Mouse (Mus musculus) cerebral cortex, adult 2 months (tissue): ENCODE measurements around the gene Dlg2.

Experiments
- WGBS: fragments of 180-500 bp; shearing (Covaris S2); methylation state at CpG from one replicate; pipeline ENCODE4 v1.1.7; 2018; 5-methylcytosine and 5-hydroxymethylcytosine counted together

The Dlg2 gene

GRCm38 (mm10) chr7:91311177-91311576 is 834.7 kb downstream of the Dlg2 start:
- 52% methylated on average over 5 of the region's 5 CpGs for WGBS

- 45% methylated on average over 10 of the region's 10 CpGs for WGBS
Measured at GRCm38 (mm10) chr7:91369821-91370321, 893.4 kb downstream of the Dlg2 start.

- 45% methylated on average over 3 of the region's 3 CpGs for WGBS
Measured at GRCm38 (mm10) chr7:91382281-91382680, 905.8 kb downstream of the Dlg2 start.

- WGBS = 16% methylated on average over 1 of the region's 1 CpGs
Measured at GRCm38 (mm10) chr7:91383873-91384272, 907.4 kb downstream of the Dlg2 start.

GRCm38 (mm10) chr7:91389272-91389671 is 912.8 kb downstream of the Dlg2 start:
- WGBS = 46% methylated on average over 5 of the region's 5 CpGs

- WGBS = 58% methylated on average over 3 of the region's 3 CpGs
Measured at GRCm38 (mm10) chr7:91397827-91398226, 921.4 kb downstream of the Dlg2 start.

- WGBS = 29% methylated on average over 5 of the region's 5 CpGs
Measured at GRCm38 (mm10) chr7:91412109-91412508, 935.6 kb downstream of the Dlg2 start.

- WGBS = 54% methylated on average over 2 of the region's 2 CpGs
Measured at GRCm38 (mm10) chr7:91414150-91414549, 937.7 kb downstream of the Dlg2 start.

- 60% methylated on average over 2 of the region's 2 CpGs for WGBS
Measured at GRCm38 (mm10) chr7:91414749-91415148, 938.3 kb downstream of the Dlg2 start.

GRCm38 (mm10) chr7:91420215-91420614 is 943.7 kb downstream of the Dlg2 start:
- WGBS = 46% methylated on average over 4 of the region's 4 CpGs

GRCm38 (mm10) chr7:91423784-91424183 is 947.3 kb downstream of the Dlg2 start:
- 42% methylated on average over 4 of the region's 4 CpGs for WGBS

GRCm38 (mm10) chr7:91429712-91430275 is 953.3 kb downstream of the Dlg2 start:
- WGBS = 34% methylated on average over 5 of the region's 5 CpGs

GRCm38 (mm10) chr7:91431594-91432240 is 955.2 kb downstream of the Dlg2 start:
- 14% methylated on average over 11 of the region's 11 CpGs for WGBS

GRCm38 (mm10) chr7:91432563-91432962 is 956.1 kb downstream of the Dlg2 start:
- 87% methylated on average over 4 of the region's 4 CpGs for WGBS

GRCm38 (mm10) chr7:91434739-91435138 is 958.3 kb downstream of the Dlg2 start:
- 50% methylated on average over 5 of the region's 5 CpGs for WGBS

- WGBS = 48% methylated on average over 6 of the region's 6 CpGs
Measured at GRCm38 (mm10) chr7:91440326-91440725, 963.9 kb downstream of the Dlg2 start.

- 30% methylated on average over 11 of the region's 11 CpGs for WGBS
Measured at GRCm38 (mm10) chr7:91442447-91443376, 966.2 kb downstream of the Dlg2 start.

GRCm38 (mm10) chr7:91443377-91443714 is 966.9 kb downstream of the Dlg2 start:
- WGBS = 46% methylated on average over 5 of the region's 5 CpGs

GRCm38 (mm10) chr7:91443913-91444312 is 967.4 kb downstream of the Dlg2 start:
- 61% methylated on average over 3 of the region's 3 CpGs for WGBS

GRCm38 (mm10) chr7:91444728-91445127 is 968.3 kb downstream of the Dlg2 start:
- WGBS = 47% methylated on average over 3 of the region's 3 CpGs

- WGBS = 19% methylated on average over 1 of the region's 1 CpGs
Measured at GRCm38 (mm10) chr7:91456796-91457195, 980.3 kb downstream of the Dlg2 start.

GRCm38 (mm10) chr7:91457207-91457606 is 980.7 kb downstream of the Dlg2 start:
- 3% methylated on average over 1 of the region's 1 CpGs for WGBS
